Mouse (Mus musculus) neural tube, embryonic 14.5 days (tissue): Measurements from ENCODE around the gene Rftn2. TPM values are rescaled to one million over a fixed set of nuclear protein-coding genes. Genes with fewer than 3 reads are reported as not detected.
A peak's percentile ranks its signal among the peaks of the same experiment; 100 is the strongest.

Experiments used
- ATAC-seq: fragments of 200-750 bp; cut with Nextera tagmentation; 2 replicates; pipeline ENCODE4 v1.8.0; 2017; ENCODE audit warnings: low read depth, mild to moderate bottlenecking, moderate TSS enrichment, moderate library complexity
- H3K27ac ChIP-seq: fragments of 300-500 bp; sonication (generic); 2 replicates; pipeline ENCODE4 v1.5.1; 2014; ENCODE audit warnings: low read depth, mild to moderate bottlenecking, control low read depth, low read length, moderate library complexity, mixed read lengths
- H3K27me3 ChIP-seq: fragments of 300-500 bp; sonication (generic); 2 replicates; pipeline ENCODE4 v1.6.1; 2014; ENCODE audit warnings: low read length; ENCODE audit not compliant: control insufficient read depth, insufficient read depth
- H3K36me3 ChIP-seq: fragments of 300-500 bp; sonication (generic); 2 replicates; pipeline ENCODE4 v1.6.1; 2014; ENCODE audit warnings: low read length, mixed read lengths; ENCODE audit not compliant: control insufficient read depth, insufficient read depth
- H3K4me1 ChIP-seq: fragments of 300-500 bp; sonication (generic); 2 replicates; pipeline ENCODE4 v1.6.1; 2014; ENCODE audit warnings: low read length; ENCODE audit not compliant: control insufficient read depth, insufficient read depth
- H3K4me2 ChIP-seq: fragments of 300-500 bp; sonication (generic); 2 replicates; pipeline ENCODE4 v1.6.1; 2014; ENCODE audit warnings: mild to moderate bottlenecking, low read depth, low read length, control low read depth
- H3K4me3 ChIP-seq: fragments of 300-500 bp; sonication (generic); 2 replicates; pipeline ENCODE4 v1.5.1; 2014; ENCODE audit warnings: low read depth, low read length, control low read depth, mixed read lengths
- H3K9ac ChIP-seq: fragments of 300-500 bp; sonication (generic); replicated peaks from 2 replicates; pipeline ENCODE4 v1.6.1; 2014; ENCODE audit warnings: low read depth, mild to moderate bottlenecking, control low read depth, low read length, mixed read lengths
- H3K9me3 ChIP-seq: fragments of 300-500 bp; sonication (generic); 2 replicates; pipeline ENCODE4 v1.6.1; 2016; ENCODE audit warnings: low read length; ENCODE audit not compliant: control insufficient read depth
- WGBS: fragments of 180-500 bp; shearing (Covaris S2); extraction: QIAGEN DNeasy Blood & Tissue Kit; methylation state at CpG from one replicate; pipeline ENCODE4 v1.1.7; 2014; 5-methylcytosine and 5-hydroxymethylcytosine counted together
- polyA plus RNA-seq: library from polyadenylated mRNA; unstranded; fragments of >200 nt; fragmentation: Nextera tagmentation; extraction: Ambion mirVana; gene quantifications from 2 replicates; pipeline ENCODE4 v1.2.1, GENCODE M21; 2014

Gene Rftn2
- polyA plus RNA-seq, 1 experiment from 2014 or later, result 10.1 TPM

DNA sequence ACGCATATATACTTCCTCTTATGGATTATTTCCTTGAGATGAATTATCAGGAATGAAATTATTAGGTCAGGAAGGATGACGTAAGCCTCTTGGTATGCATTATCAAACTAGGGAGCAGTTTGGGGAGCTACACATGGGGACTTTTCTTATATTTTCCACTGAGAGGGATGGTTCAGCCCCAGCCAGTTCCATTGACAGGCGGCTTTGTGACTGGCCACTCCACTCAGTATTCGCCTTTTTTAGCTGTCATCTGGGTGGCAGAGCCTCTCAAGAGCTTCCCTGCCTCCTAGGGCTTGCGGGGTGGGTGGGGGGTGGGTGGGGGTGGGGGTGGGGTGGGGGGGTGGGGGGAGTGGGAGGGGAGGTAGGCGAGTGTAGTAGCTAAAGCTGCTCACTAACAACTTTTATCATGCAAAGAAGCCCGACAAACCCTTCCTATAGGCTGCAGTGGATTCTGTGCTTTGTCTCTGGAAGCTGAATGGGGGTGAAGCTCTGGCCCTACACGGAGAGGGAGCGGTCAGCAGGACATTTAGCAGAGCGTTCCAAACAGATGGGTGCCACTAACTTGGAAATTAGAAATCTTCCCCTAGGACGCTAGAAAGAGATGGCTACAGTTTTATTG lies 39.9 kb downstream of the Rftn2 start:
- WGBS, result 28% methylated on average over 11 of the region's 11 CpGs
- no peaks in the 10 kb centered on the region for H3K36me3 ChIP-seq
- no peak overlapping the region for H3K9ac ChIP-seq
- no peaks in the 10 kb centered on the region for H3K27me3 ChIP-seq
- H3K4me1 ChIP-seq, result no peaks in the 10 kb centered on the region
- no peak overlapping the region for H3K4me2 ChIP-seq
- H3K9me3 ChIP-seq, result no peaks in the 10 kb centered on the region
- H3K27ac ChIP-seq, result no peak overlapping the region
- peak; percentile 31; the same call in 1 of the 2 replicates for ATAC-seq
- no peak overlapping the region for H3K4me3 ChIP-seq

GRCm38 (mm10) chr1:55185718-55186117 lies 40.9 kb downstream of the Rftn2 start:
- H3K4me3 ChIP-seq, result no peak overlapping the region
- no peak overlapping the region for H3K27ac ChIP-seq
- H3K27me3 ChIP-seq, result no peaks in the 10 kb centered on the region
- H3K4me1 ChIP-seq, result no peaks in the 10 kb centered on the region
- H3K9me3 ChIP-seq, result no peaks in the 10 kb centered on the region
- H3K4me2 ChIP-seq, result no peak overlapping the region
- WGBS, result 93% methylated on average over 6 of the region's 6 CpGs
- ATAC-seq, result no peak
- no peaks in the 10 kb centered on the region for H3K36me3 ChIP-seq
- H3K9ac ChIP-seq, result no peak overlapping the region

DNA sequence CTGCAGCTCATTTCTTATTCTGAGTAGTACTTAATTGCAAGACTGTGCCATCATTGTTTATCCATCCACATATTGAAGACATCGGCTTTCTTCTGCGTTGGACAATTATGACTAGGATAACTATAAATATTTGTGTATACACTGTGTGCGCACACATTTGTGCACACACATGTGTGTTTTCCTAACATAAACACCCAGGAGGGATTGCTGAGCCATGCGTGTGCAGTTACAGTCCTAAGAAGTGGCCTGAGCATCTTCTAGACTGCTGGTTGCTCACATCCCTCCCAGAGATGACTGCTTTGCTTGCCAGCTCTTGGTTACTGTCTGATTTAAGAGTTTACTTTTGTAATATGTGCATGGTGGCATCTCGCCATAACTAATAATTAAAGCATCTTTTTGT lies 44.2 kb downstream of the Rftn2 start:
- Histone ChIP-seq H3K36me3 (no peaks in the 10 kb centered on the region), H3K4me3 (no peak overlapping the region), H3K27ac (no peak overlapping the region), H3K9me3 (no peaks in the 10 kb centered on the region), H3K4me1 (no peaks in the 10 kb centered on the region), H3K9ac (no peak overlapping the region), H3K27me3 (no peaks in the 10 kb centered on the region), H3K4me2 (no peak overlapping the region)
- WGBS, result 88% methylated on average over 5 of the region's 5 CpGs
- ATAC-seq, result no peak

- 91% methylated on average over 5 of the region's 5 CpGs for WGBS
- no peak overlapping the region for H3K9ac ChIP-seq
- H3K27ac ChIP-seq, result no peak overlapping the region
- H3K4me2 ChIP-seq, result no peak overlapping the region
- H3K9me3 ChIP-seq, result no peaks in the 10 kb centered on the region
- no peak overlapping the region for H3K4me3 ChIP-seq
- H3K4me1 ChIP-seq, result no peaks in the 10 kb centered on the region
- no peak for ATAC-seq
- no peaks in the 10 kb centered on the region for H3K36me3 ChIP-seq
- no peaks in the 10 kb centered on the region for H3K27me3 ChIP-seq
Measured at GRCm38 (mm10) chr1:55179917-55180566, 46.5 kb downstream of the Rftn2 start.

- WGBS, result 43% methylated on average over 3 of the region's 3 CpGs
- Histone ChIP-seq H3K36me3 (no peaks in the 10 kb centered on the region), H3K4me1 (no peaks in the 10 kb centered on the region), H3K4me3 (no peak overlapping the region), H3K9me3 (no peaks in the 10 kb centered on the region), H3K9ac (no peak overlapping the region), H3K27me3 (no peaks in the 10 kb centered on the region), H3K4me2 (no peak overlapping the region), H3K27ac (no peak overlapping the region)
- ATAC-seq, result no peak
Measured at GRCm38 (mm10) chr1:55174558-55175034, 52.0 kb downstream of the Rftn2 start.

DNA sequence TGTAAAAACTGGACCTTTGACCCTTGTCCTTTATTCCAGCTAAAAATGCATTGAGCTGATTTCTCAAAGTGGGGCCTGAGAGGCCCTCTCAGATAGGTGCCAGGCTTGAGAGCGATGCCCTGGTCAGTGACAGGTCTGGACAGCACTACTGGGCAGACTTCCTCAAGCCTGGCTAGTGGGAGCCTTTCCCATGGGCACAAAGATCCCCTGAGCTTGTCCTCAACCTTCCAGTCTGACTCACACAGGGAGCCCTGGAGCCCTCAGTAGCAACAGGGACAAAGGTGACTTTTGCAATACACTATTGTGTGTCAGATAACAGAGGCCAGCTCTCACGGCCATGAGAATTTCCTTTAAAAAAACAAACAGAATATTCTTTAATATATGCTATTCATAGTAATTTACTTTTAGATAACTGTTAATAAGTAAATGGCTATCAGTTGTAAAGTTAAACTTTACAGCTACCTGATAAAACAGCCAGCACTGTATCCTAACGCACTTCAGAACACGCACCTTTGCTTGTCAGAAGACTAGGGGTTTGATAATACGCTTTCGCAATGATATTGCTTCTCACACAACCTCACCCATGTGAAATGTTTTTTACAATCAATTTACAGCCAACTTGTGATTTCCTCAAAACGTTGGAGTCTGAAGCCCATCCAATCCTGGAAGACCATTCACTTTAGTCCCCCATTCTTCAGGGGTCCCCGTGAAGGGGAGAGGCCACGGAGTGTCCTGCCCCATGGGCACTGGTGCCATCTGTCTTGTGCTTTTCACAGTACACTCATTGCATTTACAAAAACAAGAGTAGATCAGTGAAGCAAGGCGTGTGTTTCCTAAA lies 52.6 kb downstream of the Rftn2 start:
- no peaks in the 10 kb centered on the region for H3K9me3 ChIP-seq
- no peak for ATAC-seq
- H3K27me3 ChIP-seq, result no peaks in the 10 kb centered on the region

DNA sequence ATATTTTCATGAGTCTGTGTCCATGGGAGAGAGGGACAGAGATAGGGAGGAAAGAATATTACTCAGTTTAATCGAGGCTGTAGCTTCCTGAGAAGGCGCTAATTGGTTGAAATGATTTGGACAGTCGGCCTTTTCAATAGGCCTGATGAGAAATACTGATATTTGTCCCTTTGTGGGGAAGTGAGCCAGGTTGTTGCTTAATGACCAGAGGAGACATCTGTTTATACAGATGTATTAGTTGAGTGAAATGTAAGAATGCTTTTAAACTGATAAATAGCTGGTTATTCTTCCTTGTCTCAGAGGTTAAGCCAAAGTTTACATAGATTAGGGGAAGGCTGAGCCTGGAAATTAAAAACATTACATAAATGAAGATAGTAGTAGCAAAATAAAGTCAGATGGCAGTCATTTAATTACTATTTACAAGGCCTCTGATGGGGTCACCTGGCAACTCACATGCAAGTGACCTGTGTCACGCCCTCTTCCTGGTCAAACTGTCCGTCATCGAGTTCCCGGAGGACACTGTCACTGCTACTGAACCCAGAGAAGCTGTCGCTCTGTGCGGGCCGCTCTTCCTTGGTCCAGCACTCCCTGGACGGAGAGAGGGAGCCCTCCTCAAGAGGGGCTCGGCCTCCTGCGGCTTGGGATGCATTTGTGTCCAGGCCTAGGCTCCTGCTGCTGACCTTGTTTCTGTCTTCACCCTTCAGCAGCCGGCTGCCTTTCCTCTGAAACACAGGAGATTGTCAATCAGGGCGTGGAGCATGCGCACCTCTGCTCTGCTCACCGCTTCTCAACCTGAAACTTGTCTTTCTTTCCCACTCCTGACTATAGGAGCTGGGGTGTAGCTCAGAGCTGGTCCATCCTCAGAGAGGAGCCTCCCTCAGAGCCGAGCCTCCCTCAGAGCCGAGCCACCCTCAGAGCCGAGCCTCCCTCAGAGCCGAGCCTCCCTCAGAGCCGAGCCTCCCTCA lies 54.9 kb downstream of the Rftn2 start:
- 66% methylated on average over 22 of the region's 22 CpGs for WGBS
- H3K4me3 ChIP-seq, result no peak overlapping the region
- no peaks in the 10 kb centered on the region for H3K4me1 ChIP-seq
- no peak for ATAC-seq
- H3K9ac ChIP-seq, result no peak overlapping the region
- no peak overlapping the region for H3K4me2 ChIP-seq
- H3K36me3 ChIP-seq, result no peaks in the 10 kb centered on the region
- no peaks in the 10 kb centered on the region for H3K9me3 ChIP-seq
- H3K27me3 ChIP-seq, result no peaks in the 10 kb centered on the region
- no peak overlapping the region for H3K27ac ChIP-seq

More for the DNA sequence above, 52.6 kb downstream of the Rftn2 start:
- no peaks in the 10 kb centered on the region for H3K4me1 ChIP-seq
- no peak overlapping the region for H3K27ac ChIP-seq
- no peak overlapping the region for H3K4me3 ChIP-seq
- no peaks in the 10 kb centered on the region for H3K36me3 ChIP-seq
- no peak overlapping the region for H3K9ac ChIP-seq
- H3K4me2 ChIP-seq, result no peak overlapping the region
- WGBS, result 86% methylated on average over 10 of the region's 10 CpGs

GRCm38 (mm10) chr1:55168591-55168990 lies 58.0 kb downstream of the Rftn2 start:
- ATAC-seq, result no peak
- H3K4me1 ChIP-seq, result no peaks in the 10 kb centered on the region
- 90% methylated on average over 4 of the region's 4 CpGs for WGBS
- H3K27me3 ChIP-seq, result no peaks in the 10 kb centered on the region
- no peak overlapping the region for H3K4me2 ChIP-seq
- no peaks in the 10 kb centered on the region for H3K9me3 ChIP-seq
- H3K9ac ChIP-seq, result no peak overlapping the region
- H3K4me3 ChIP-seq, result no peak overlapping the region
- H3K36me3 ChIP-seq, result no peaks in the 10 kb centered on the region
- H3K27ac ChIP-seq, result no peak overlapping the region
